Mouse (Mus musculus): ENCODE results near the gene Dnajc5. TPM values are rescaled to one million over a fixed set of nuclear protein-coding genes. Genes with fewer than 3 reads are reported as not detected.
A peak's percentile ranks its signal among the peaks of the same experiment; 100 is the strongest.
"Not testable (repeated sequence)": the region's sequence is repeated elsewhere in the genome, so short reads cannot be mapped to it uniquely, and the experiment has no call there.

The Dnajc5 gene
- polyA plus RNA-seq (2017; shearing (Covaris generic)), result 10 to 100 TPM; 37.5 to 41.7 (median 39.3) TPM

DNA sequence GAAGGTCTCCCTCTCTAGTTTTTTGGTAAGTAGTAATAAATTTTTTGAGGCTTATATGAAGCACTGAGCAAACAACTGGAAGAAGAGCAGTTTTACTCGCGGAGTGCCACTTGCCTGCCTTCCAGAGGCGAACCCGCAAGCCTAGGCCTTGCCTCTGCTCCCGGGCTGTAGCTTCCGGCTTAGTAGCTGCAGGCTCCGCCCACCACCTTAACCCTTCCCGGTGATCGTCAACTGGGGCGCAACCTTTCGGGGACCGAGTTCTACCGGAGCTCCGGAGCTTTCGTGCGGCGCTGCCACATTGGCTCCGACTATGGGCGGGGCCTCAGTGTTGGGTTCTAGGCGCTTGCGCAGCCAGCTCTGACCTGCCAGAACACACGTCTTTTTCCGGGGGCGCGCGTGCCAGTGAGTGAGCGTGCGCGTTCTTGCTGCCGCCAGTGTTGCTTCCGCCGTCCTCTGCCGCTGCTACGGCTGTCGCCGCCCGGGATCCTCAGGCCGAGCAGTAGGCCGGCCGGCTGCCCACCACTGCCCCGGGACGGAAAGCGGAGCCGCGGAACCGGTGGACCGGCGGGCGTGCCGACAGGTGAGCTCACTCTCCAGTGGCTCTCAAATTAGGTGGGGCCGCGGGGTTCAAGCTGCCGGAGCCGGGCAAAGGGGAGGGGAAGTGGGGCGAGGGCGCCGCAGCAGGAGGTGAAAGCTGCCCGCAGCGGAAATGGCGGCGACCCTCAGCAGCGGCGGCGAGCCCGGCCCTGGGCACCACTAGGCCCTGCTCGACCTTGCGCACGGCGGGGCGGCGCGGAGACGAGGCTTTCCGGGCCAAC, at the start of gene Dnajc5:
Dnajc5 (plus strand) TSS at position 368 of the 818 bp plus-strand sequence.
- peak; percentile 92 for ATAC-seq

DNA sequence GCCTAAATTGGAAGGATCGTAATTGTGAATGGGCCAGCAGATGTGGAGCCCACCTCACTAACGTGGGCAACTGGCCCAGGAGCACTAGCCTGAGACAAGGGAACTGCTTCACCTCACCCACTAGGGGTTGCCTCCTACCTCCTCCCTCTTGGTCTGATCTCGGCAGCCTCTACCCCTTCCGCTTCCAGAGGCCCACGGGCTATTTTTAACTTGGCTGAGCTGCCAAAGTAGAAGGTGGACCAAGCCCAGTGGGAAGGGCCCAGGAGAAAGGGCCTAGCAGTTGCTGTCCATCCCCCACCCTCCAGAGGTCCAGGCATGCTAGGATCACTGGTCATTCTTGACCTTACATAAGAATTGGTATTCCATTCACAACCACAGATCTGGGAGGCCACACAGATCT, 49.0 kb upstream of the Dnajc5 start:
- no peak for ATAC-seq

GRCm38 (mm10) chr2:181472256-181472827, 47.9 kb upstream of the Dnajc5 start:
- no peak for ATAC-seq

GRCm38 (mm10) chr2:181483120-181483519, 37.2 kb upstream of the Dnajc5 start:
- no peak for ATAC-seq

DNA sequence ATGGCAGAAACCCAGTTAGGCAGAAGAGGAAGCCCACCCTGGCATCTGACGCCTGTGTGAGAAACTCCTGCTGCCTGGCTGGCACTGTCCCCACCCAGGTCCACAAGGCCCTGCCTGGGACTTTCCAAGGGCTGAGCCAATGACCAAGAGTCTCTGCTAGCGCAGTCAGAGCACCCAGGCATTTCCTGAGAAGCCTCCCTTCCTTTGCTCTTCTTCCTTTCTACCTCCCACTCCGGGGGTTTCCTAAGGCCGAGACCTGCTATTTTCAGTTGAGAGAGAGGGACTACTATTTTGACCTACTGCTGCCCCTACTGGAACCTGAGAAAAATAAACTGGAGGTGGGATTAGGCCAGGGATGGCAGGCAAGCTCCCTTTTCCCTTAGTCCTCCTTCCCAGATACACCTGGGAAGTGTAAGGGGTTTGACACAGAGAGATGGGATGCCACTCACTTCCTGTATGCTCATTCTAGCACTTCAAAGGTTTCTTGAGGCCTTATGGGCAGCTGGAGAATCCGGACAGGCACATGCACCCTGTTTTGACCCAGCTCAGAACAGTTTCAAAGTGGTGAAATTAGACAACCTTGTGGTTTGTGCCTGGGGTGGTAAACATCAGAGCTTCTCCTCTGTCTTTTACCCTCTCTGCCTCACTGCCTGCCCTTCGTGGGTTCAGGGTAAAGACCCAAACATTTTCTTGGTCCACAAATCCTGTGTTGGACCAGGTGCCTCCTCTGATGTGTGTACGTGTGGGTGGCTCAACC, 36.5 kb upstream of the Dnajc5 start:
- peak; percentile 97 for ATAC-seq

DNA sequence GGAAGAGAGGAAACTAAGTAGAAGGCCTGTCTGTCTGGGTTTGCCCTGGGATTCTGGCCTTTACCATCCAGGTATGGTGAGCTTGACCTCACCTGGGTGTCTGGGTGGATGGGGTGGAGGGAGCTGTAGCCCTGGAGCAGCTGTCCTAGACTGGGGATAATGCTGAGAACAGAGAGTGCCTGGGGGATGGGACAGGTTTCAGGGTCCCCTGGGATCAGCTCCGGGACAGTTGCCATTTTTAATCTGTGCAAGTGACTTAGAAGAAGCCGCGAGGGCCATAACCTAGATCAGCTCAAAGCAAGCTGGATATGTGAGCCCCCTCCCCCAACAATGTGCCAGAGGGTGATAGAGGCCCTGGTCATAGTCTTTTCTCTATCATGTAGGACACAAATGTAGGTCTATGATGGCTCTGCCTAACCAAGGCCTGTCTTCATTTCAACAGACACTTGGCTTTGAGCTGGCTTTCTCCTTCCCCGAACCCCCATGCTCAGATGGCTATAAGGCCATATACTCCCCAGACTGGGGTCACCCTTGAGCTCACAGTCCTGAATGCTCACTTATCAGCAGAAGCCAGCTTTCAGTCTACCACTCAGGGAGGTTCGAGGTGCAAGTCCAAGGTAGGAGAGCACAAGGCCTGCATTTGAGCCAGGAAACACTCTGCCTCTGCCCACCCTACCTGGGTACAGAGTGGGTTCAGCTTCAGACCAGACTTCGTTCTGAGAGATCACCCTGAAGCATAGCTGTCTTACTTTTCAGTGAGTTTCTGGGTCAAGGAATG, 35.6 kb upstream of the Dnajc5 start:
- no peak for ATAC-seq

GRCm38 (mm10) chr2:181485741-181486140, 34.5 kb upstream of the Dnajc5 start:
- ATAC-seq, result no peak

DNA sequence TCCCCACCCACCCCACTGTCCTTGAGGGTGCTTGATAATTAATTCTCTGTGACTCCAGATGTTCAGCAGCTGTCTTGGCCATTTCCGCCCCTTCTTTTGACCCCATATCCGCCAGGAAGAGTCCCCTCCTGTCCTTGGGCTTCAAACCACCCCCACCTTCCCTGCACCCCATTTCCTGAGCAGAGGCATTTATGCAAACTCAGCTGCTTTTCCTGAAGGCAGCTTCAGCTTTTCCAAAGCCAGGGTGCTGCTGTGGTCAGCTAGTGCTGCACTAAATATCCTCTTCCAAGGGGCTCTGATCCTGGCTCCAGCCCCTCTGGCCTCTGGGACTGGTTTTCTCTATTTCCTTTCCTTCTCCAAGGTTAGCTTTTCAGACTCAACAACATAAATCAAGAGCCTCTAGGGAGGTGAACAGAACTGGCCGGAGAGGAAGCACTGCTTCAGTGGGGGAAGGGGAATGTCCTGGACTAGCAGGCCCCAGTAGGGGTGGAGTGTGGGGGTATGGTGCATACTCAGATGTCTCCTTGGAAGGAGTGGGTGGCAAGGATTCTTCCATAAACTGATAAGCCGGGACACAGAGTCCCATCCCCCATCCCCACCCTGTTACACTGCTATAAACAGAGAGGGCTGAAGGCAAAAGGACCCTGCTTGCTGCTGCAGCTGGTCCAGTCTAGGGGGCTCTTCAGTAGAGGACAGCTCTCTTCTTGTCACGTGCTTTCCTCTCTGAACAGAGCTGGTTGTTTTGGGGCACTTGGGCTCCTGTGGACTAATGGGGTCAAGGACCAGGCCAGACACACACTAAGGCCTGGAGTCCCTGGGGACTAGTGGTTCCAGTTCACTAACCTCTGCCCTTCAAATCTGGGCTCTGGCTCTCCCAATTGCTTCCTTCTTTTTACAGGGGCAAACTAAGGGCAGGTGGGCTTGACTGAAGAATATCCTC, 32.7 kb upstream of the Dnajc5 start:
- no peak for ATAC-seq

DNA sequence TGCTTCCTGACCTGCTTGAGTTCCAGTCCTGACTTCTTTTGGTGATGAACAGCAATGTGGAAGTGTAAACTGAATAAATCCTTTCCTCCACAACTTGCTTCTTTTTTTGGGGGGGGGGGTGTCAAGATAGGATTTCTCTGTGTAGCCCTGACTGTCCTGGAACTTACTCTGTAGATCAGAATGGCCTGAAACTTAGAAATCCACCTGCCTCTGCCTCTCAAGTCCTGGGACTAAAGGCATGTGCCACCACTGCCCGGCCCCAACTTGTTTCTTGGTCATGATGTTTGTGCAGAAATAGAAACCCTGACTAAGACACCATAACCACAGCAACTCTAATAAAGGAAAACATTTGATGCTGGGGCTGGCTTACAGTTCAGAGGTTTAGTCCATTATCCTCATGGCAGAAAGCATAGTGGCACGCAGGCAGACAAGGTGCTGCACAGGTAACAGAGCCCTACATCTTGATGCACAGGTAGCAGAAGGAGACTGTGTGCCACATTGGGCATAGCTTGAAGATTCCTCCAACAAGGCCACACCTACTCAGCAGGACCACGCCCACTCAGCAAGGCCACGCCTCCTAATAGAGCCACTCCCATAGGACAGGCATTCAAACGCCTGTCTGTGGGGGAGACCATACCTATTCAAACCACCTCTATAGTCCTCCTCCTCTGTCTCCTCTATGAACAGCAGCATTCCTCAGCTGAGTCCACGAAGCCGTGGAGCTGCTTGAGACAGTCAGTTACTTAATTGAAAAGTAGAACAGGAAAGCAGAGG, 28.7 kb upstream of the Dnajc5 start:
- peak; percentile 30 for ATAC-seq

DNA sequence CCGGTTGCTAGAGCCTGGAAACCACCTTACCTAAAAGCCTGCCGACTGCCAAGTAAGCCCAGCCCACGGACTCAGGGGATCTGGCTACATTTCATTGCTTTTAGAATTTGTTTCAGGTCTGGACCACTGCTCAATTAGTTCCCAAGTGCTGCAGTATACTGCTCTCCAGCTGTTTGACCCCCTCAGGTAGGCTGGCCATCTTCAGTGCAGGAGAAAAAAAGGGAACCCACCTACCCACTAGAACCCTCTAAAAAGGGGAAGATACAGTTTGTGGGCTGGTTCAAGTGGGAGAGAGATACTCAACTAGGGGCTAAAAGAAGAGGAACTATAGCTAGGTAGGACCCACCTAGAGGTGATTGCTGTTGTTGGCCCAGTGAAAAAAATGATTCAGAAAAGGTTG, 28.1 kb upstream of the Dnajc5 start:
- no peak for ATAC-seq

DNA sequence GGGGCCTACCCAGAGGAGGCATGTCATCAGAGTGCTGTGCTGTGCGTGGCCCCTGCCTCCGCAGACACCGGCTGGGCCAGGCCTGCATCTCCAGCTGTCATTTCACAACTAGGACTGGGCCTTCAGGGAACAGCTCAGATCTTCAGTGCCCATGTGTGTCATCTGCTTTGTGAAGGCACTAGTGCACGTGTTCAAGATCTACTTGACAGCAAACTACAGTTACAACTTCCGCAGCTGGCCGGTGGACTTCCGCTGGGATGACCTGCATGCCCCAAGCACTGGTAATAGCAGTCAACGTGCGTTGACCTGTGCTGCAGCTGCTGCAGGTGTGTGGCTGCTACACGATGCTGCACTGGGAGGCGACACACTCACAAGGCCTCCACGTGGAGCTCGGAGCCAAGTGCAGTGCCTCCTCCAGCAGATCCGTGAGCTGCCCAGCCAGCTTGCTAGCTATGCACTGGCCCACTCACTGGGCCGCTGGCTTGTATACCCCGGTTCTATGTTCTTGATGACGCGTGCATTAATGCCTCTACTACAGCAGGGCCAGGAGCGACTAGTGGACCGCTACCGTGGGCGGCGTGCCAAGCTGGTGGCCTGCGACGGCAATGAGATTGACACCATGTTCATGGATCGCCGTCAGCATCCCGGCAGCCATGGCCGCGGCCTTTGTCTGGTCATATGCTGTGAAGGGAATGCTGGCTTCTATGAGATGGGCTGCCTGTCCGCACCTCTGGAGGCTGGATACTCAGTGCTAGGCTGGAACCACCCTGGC, 26.9 kb upstream of the Dnajc5 start, which contains the start of gene Abhd16b:
Abhd16b (plus strand) TSS at position 51 of the 772 bp plus-strand sequence.
- ATAC-seq, result no peak

DNA sequence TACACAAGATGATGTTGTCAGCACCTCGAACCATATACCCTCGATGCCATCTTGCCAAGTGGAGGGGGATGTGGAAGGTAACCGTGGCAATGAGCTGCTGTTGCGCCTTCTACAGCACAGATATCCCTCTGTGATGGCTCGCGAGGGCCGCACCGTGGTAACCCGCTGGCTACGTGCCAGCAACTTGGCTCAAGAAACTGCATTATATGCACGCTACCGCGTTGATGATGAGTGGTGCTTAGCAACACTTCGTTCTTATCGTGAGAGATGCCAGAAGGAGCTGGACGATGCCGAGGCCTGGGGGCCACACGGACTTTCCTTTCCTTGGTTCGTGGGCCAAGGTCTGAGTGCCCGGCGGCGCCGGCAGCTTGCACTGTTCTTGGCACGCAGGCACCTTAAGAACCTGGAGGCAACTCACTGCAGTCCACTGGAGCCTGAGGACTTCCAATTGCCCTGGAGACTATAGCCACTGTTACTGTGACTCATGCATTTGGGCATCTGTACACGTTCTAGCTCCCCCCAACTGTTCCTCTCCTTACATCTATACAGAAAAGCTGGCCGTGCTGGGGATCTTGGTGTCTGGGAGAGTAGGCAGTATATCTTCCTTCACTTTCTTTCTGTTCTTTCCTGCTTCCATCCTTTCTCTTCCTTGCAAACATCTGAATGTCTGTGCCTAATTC, 25.9 kb upstream of the Dnajc5 start:
- no peak for ATAC-seq

DNA sequence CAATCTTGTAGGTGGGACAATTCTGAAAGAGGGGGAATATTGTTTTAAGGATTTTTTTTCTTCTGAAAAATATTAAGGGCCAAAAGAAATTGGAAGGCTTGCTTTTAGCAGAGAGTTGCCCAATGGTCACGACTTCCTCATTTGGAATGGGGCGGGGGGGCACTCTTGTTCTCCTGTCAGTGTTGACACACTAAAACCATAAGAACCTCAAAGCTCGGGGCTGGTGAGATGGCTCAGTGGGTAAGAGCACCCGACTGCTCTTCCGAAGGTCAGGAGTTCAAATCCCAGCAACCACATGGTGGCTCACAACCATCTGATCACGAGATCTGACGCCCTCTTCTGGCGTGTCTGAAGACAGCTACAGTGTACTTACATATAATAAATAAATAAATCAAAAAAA, 24.4 kb upstream of the Dnajc5 start:
- ATAC-seq, result not testable (repeated sequence)

GRCm38 (mm10) chr2:181496281-181496680, 24.0 kb upstream of the Dnajc5 start:
- peak; percentile 57 for ATAC-seq

GRCm38 (mm10) chr2:181496831-181497547, 23.3 kb upstream of the Dnajc5 start, which contains the start of gene Tpd52l2:
TSS of gene Tpd52l2 (plus strand) at chr2:181497142.
- peak; percentile 93 for ATAC-seq

DNA sequence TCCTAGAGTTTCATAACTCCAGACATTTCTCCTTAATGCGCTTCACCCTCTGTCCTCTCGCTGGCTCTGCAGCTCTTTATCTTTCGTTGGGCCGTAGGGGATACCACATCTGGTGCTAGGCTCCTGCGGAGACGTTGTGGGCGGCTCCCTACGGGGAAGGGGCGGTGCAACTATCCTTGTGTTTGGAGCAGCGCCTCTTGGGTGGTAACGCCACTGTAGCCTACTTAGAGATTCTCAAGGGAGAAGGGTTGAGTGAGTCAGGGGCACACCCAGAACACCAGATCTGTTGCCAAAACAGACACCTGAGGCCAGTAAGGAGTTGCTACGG, 22.8 kb upstream of the Dnajc5 start:
- peak; percentile 26 for ATAC-seq

- ATAC-seq, result no peak
These were observed 21.6 kb upstream of the Dnajc5 start for GRCm38 (mm10) chr2:181498644-181499043.

DNA sequence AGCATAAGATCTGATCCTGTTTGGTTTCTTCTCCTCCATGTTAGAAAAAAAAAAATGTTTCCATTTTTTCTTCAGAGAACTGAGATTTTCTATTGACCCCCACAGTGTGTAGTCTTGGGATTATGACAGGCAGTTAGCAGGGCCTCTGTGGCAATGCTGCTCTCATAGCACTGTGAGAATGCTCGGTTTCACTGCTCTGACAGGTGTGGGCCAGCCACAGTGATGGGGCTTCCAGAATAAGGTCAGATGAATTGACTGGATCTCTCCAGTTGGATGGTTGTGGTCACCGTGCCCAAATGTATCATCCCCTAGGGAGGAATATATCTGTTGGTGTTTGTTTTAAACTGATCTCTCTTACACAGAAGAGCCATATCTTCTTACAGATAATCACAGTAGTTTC, 11.1 kb upstream of the Dnajc5 start:
- ATAC-seq, result no peak

DNA sequence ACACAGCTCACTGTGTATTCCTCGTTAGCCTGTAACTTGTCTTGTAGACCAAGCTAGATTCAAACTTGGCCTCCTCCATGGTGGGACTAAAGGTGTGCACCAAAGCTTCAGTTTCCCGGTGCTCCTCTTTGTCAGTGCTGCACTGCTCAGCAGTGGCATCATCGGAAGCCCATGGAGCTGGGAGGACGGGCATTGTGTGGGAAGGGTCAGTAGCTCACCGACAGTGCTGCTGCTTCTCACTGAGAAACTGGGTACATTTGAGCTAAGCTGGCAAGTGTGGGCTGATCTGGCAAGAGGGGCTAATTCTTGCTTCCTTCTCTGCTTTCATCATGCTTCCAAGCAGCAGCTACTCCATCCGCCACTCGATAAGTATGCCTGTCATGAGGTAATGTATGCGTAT, 9.1 kb upstream of the Dnajc5 start:
- no peak for ATAC-seq
